Mouse (Mus musculus): Measurements from ENCODE around the gene Nos3. TPM values are rescaled to one million over a fixed set of nuclear protein-coding genes. Genes with fewer than 3 reads are reported as not detected.

Nos3 gene
- polyA plus RNA-seq (2012; rRNA removed), result 3.1 and 4.3 TPM in 2 replicates

DNA sequence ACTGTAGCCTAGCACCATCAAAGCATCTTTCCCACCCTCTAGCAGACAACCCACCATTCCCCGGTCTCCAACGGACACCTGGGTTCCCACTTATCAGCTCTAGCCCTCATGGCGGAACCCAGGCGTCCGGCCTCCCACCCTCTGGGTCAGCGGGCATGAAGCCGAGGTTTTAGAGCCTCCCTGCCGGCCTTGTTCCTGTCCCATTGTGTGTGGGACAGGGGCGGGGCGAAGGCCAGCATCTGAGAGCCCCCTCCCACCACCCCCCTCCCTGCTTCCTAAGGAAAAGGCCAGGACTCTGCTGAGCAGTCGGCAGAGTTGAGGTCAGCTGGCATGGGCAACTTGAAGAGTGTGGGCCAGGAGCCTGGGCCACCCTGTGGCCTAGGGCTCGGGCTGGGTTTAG, at the start of gene Nos3:
Gene Nos3, plus strand, starts transcription at position 303 of the 400 bp plus-strand sequence.
- DNase-seq (ENCODE audit: low read depth, low spot score), result no peak
- WGBS, result 66% methylated on average over 12 of the region's 12 CpGs

GRCm38 (mm10) chr5:24319776-24320466, 44.7 kb upstream of the Nos3 start:
- 26% methylated on average over 13 of the region's 13 CpGs for WGBS
- no peak for DNase-seq (ENCODE audit: low read depth, low spot score)

DNA sequence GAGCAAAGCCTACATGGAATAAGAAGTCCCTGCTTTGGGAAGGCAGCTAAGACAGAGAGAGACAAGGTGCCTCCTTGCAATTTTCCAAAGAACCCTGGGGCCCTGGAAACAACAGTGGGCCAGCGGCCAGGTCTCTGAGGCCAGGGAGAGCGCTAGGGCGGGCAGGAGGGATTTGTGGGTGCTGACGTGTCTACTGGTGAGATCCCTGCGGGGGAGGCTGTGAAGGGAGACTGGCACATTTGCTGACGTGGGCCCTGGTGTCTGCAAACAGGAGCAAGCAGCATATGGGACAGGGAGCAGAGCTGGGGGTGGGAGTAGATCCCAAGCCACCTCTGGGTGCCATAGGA, 44.2 kb upstream of the Nos3 start:
- WGBS, result 39% methylated on average over 6 of the region's 6 CpGs
- no peak for DNase-seq (ENCODE audit: low read depth, low spot score)

DNA sequence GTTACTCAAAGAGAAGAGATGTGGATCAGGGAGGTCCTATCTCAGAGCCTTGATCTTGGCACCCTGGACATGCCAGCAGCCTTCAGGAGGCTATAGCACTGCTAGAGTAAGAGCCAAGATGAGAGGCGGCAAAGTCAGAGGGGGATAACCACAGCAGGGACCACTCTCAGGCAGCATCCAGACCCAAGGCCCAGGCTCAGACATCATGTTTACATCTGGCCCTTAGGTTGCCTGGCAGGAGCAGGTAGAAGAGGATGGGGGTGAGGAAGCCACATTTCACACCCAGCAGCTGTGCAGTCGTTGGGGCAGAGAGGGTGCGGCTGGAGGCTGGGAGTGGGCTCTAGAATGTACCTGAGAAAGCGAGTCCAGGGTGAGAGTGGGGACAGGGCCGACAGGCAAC, 43.7 kb upstream of the Nos3 start:
- no peak for DNase-seq (ENCODE audit: low read depth, low spot score)
- WGBS, result 58% methylated on average over 5 of the region's 5 CpGs

GRCm38 (mm10) chr5:24321711-24322682, 42.6 kb upstream of the Nos3 start:
- WGBS, result 32% methylated on average over 22 of the region's 22 CpGs
- no peak for DNase-seq (ENCODE audit: low read depth, low spot score)

DNA sequence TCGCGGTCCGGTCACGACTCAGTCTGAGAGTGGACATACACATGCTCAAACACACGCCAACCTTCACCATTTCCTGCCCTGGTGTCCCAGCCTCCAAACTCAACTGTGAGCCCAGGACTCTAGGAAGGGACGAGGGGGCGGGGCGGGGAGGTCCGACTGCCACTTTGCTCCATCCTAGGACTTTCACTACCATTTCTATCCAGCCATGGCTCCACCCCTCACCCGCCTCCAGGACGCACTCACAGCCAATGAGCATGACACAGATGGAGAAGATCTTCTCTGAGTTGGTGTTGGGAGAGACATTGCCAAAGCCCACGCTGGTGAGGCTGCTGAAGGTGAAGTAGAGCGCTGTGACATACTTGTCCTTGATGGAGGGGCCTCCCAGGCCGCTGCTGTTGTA, 39.4 kb upstream of the Nos3 start:
- WGBS, result 53% methylated on average over 14 of the region's 14 CpGs
- DNase-seq (ENCODE audit: low read depth, low spot score), result no peak

GRCm38 (mm10) chr5:24326166-24326841, 38.3 kb upstream of the Nos3 start:
- 92% methylated on average over 15 of the region's 15 CpGs for WGBS
- no peak for DNase-seq (ENCODE audit: low read depth, low spot score)

DNA sequence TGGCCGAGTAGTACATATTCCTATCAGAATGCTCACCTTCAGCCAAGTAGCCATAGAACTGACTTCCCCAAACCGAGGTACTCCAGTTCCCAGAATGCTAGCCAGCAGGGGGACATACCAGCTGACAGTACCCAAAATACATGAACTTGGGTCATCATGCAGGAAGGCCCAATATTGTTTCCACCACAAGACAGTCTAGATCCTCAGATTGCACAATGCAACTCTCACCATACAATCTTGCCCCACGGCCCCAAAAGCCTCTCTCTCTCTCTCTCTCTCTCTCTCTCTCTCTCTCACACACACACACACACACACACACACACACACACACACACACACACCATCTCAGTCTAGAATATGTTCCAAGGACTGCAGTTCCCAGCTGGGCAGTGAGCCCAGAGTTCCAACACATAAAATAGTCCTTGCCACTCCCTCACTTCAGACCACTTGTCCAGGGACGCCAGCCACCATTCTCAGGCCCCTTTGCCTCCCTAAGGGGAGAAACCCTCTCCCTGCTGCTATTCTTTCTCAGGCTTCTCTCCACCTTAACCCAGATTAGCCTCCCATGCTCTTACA, 37.7 kb upstream of the Nos3 start:
- WGBS, result 48% methylated on average over 4 of the region's 4 CpGs

GRCm38 (mm10) chr5:24328813-24329211, 35.8 kb upstream of the Nos3 start:
- WGBS, result 80% methylated on average over 6 of the region's 6 CpGs
- DNase-seq (ENCODE audit: low read depth, low spot score), result no peak

More for the DNA sequence above, 37.7 kb upstream of the Nos3 start:
- no peak for DNase-seq (ENCODE audit: low read depth, low spot score)

GRCm38 (mm10) chr5:24329212-24329964, 35.2 kb upstream of the Nos3 start:
- WGBS, result 4% methylated on average over 25 of the region's 27 CpGs
- DNase-seq (ENCODE audit: low read depth, low spot score), result no peak

DNA sequence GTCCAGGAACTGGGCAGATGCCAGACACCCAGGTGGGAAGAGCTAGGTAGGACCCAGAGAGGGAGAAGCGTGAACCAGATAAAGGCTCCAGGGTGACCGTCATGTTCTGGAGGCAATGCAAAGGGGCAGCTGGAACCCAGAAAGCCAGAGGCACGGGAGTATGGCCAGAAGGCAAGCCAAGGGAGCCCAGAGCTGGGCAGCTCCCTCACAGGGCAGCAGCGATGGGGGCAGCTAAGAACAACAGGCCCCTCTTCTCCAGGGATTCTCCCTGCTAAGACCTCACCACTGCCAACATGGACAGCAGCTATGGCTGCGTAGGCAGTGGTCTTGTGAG, 34.7 kb upstream of the Nos3 start:
- 48% methylated on average over 5 of the region's 5 CpGs for WGBS
- DNase-seq (ENCODE audit: low read depth, low spot score), result no peak

- 70% methylated on average over 4 of the region's 4 CpGs for WGBS
- DNase-seq (ENCODE audit: low read depth, low spot score), result no peak
These were observed 32.2 kb upstream of the Nos3 start for GRCm38 (mm10) chr5:24332401-24332800.

- WGBS, result 30% methylated on average over 3 of the region's 3 CpGs
- no peak for DNase-seq (ENCODE audit: low read depth, low spot score)
These were observed 29.9 kb upstream of the Nos3 start for GRCm38 (mm10) chr5:24334749-24335148.

GRCm38 (mm10) chr5:24335888-24336511, 28.6 kb upstream of the Nos3 start:
- no peak for DNase-seq (ENCODE audit: low read depth, low spot score)
- 14% methylated on average over 3 of the region's 3 CpGs for WGBS

DNA sequence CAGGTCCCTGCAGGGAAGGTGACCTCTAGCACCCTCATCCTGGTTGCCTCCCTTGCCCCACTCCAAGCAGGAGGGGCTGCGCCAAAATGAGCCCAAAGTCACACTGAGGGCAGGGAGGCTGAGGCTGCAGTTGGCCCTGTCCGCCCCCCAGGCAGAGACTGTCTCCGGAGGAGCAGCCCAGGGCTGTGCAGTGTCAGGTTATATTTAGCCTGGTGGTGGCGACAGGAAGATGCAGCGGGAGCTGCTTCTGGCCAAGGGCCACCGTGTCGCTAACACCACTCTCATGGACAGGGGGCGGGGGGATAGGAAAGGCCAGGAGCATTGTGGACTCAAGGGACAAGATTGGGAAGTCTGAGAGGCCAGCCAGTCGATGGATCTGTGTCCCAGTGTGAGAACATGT, 27.2 kb upstream of the Nos3 start:
- DNase-seq (ENCODE audit: low read depth, low spot score), result no peak
- WGBS, result 37% methylated on average over 9 of the region's 9 CpGs

GRCm38 (mm10) chr5:24337821-24338220, 26.8 kb upstream of the Nos3 start:
- 33% methylated on average over 2 of the region's 2 CpGs for WGBS
- DNase-seq (ENCODE audit: low read depth, low spot score), result no peak

- 78% methylated on average over 14 of the region's 14 CpGs for WGBS
- no peak for DNase-seq (ENCODE audit: low read depth, low spot score)
These were observed 22.2 kb upstream of the Nos3 start for GRCm38 (mm10) chr5:24342205-24342963.

DNA sequence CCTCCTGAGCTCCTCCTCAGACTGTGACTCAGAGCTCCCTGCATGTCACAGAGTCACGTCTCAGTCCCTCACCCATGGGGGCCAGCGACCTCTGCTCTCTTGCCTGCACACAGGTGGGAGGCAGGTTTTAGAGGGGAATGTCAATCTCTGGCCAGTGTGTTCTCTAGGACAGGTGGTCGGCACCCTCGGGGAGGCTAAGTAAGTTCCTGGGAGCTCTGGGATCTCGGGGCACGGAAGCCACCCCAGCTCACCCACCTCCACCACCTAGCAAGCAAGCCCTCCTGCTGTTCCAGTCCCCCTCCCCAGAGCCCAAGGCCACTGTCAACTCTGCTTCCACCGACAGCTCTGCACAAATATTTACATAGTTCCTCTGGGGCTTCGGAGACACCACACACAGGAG, 21.6 kb upstream of the Nos3 start:
- no peak for DNase-seq (ENCODE audit: low read depth, low spot score)
- WGBS, result 55% methylated on average over 8 of the region's 8 CpGs
